Mouse (Mus musculus) testis, adult 2 months (tissue): ENCODE measurements around the gene Hmox2. TPM values are rescaled to one million over a fixed set of nuclear protein-coding genes. Genes with fewer than 3 reads are reported as not detected.
A peak's percentile ranks its signal among the peaks of the same experiment; 100 is the strongest.

Source experiments
- H3K27ac ChIP-seq: fragments of 200-500 bp; 2 replicates; pipeline ENCODE4 v1.5.1; 2012; ENCODE audit warnings: low read depth, low read length; ENCODE audit not compliant: control insufficient read depth, insufficient read depth
- H3K27me3 ChIP-seq: fragments of 200-500 bp; 2 replicates; pipeline ENCODE4 v1.6.1; 2012; ENCODE audit warnings: mild to moderate bottlenecking, low read length, moderate library complexity; ENCODE audit not compliant: control insufficient read depth, insufficient read depth
- H3K36me3 ChIP-seq: fragments of 200-500 bp; 2 replicates; pipeline ENCODE4 v1.6.1; 2012; ENCODE audit warnings: mild to moderate bottlenecking, low read length; ENCODE audit not compliant: control insufficient read depth, insufficient read depth
- H3K4me1 ChIP-seq: fragments of 200-500 bp; 2 replicates; pipeline ENCODE4 v1.6.1; 2012; ENCODE audit warnings: low read length; ENCODE audit not compliant: control insufficient read depth, insufficient read depth
- H3K4me3 ChIP-seq: fragments of 200-500 bp; 2 replicates; pipeline ENCODE4 v1.5.1; 2012; ENCODE audit warnings: low read depth, mild to moderate bottlenecking, low read length, moderate library complexity, mixed read lengths; ENCODE audit not compliant: control insufficient read depth
- CTCF ChIP-seq: fragments of 200-500 bp; IDR thresholded peaks from 2 replicates; pipeline ENCODE4 v1.5.1; 2012; ENCODE audit warnings: low read depth, mild to moderate bottlenecking, inconsistent platforms, low read length, moderate library complexity; ENCODE audit not compliant: control insufficient read depth, insufficient read depth, insufficient replicate concordance
- POLR2A ChIP-seq: fragments of 200-500 bp; IDR thresholded peaks from 2 replicates; pipeline ENCODE4 v1.6.1; 2012; ENCODE audit warnings: low read depth, mild to moderate bottlenecking, inconsistent platforms, low read length, moderate library complexity; ENCODE audit not compliant: control insufficient read depth
- polyA plus RNA-seq: library from polyadenylated mRNA; depleted of rRNA; stranded (reverse); fragments of >200 nt; gene quantifications from 2 replicates; pipeline ENCODE4 v1.2.3, GENCODE M21; 2012

Gene Hmox2
- polyA plus RNA-seq, 1 experiment, result 552 TPM

DNA sequence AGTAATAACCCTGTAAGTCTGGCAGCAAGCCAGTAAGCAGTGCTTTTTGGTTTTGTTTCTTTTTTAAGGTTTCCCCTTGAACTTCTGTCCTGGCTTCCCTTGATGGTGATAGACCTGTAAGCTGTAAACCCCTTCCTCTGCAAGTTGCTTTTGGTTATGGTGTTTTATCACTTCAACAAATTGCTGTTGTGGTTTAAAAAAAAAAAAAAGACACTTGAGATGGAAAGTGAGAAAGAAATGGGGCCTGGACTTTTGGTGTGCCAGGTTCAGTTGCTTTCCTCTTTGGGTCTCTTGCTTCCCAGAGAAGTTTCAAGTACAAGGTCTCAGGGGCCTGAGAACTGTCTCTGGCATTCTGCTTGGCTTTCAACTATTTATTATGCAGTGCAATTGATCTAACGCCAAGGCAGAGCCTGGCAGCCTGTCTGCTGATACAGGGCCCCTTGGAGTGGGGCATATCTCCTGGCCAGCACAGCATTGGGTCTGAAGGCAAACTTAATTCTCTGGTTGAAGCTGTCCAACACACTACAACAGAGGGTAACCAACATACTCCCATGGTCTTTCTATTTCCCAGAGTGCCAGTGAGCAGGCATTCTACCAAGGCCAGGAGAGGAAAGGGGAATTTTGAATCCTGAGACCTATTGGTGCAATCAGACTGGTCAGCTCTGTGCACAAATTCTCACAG, 47.3 kb downstream of the Hmox2 start:
- Histone ChIP-seq H3K36me3 (no peaks in the 10 kb centered on the region), H3K27me3 (no peaks in the 10 kb centered on the region), H3K4me1 (no peaks in the 10 kb centered on the region), H3K4me3 (no peak overlapping the region), H3K27ac (no peak overlapping the region)
- TF ChIP-seq CTCF (no peak), POLR2A (no peak)

DNA sequence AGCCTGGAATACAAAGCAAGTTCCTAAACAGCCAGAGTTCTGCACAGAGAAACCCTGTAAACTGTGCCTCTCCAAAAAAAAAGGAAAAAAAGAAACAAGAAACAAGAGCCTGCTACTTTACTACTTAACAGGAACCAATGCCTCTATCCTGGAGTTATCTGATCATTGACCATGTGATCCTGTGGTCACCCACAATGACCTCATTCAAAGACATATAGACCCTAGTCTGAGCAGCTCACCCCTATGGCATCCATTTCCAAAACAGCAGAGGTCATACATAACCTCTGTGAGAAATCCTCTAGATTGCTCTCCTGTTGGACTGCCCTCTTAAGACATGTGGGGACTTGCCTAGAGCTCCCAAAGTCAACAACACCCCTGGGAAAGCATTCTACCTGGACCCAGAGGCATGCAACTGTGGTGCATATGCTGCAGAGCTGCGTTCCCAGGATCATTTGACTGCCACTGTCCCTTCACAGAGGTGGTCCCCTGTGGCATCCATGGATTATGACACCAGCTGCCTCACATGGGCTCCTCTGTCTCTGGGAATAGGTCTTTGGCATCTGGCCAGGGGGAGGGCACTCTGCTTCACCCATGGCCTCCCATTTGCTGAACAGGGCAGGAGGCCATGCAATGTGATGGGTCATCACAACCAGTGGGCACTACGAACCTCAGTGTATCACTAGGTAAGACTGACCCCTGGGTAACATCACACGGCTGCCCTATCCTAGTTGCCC, 51.2 kb downstream of the Hmox2 start:
- Histone ChIP-seq H3K36me3 (no peaks in the 10 kb centered on the region), H3K27ac (no peak overlapping the region), H3K4me1 (no peaks in the 10 kb centered on the region; the same call in 1 of the 2 replicates), H3K27me3 (no peaks in the 10 kb centered on the region), H3K4me3 (peak overlapping the region; percentile 10; the same call in 1 of the 2 replicates)
- TF ChIP-seq CTCF, result no peak
- no peak for TF ChIP-seq POLR2A

DNA sequence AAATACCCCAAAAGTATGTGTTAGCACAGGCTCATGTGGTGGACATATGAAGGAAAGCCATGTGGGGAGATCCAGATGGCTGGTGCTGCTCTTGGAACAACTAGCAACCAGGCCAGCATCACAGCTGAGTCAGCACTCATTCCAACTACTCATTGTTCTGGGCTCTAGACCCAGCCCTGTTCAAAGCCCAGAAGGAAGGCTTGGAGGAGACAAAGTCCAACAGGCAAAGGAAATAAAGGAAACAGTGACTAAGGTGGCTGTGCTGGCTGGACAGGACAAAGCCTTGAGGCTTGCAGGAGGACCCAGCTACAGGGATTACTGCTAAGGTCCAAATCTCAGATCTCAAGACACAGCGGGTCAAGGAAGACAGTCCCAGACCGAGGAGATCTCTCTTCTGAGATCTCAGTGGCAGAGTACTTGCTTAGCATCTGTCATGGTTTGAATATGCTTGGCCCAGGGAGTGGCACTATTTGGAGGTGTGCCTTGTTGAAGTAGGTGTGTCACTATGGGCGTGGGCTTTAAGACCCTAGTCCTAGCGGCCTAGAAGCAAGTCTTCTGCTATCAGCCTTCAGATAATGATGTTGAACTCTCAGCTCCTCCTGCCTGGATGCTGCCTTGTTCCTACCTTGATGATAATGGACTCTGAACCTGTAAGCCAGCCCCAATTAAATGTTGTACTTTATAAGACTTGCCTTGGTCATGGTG, 51.9 kb downstream of the Hmox2 start:
- no peak for TF ChIP-seq CTCF
- no peak for TF ChIP-seq POLR2A

DNA sequence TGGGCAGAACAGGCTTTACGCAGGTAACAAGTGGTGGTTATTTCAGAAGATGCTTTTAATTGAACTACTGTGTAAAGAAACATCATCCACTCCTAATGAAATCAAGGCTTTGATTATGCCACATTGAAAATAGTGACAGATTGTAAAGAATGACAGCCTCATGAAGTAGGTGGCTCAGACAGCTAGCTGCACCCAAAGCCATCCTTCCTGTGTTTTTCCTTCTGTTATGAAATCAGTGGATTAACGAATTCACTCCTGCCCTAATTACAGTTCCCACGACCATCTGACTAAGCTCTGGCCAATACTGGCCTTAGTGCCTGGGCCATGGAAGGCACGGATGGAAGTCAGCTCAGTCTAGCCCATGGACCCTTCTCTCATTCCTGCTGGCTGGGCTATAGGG, 52.8 kb downstream of the Hmox2 start:
- no peak for TF ChIP-seq CTCF
- no peak for TF ChIP-seq POLR2A
- Histone ChIP-seq H3K27me3 (no peaks in the 10 kb centered on the region), H3K27ac (no peak overlapping the region), H3K36me3 (no peaks in the 10 kb centered on the region), H3K4me1 (no peaks in the 10 kb centered on the region; the same call in 1 of the 2 replicates), H3K4me3 (no peak overlapping the region)

More for the DNA sequence above, 51.9 kb downstream of the Hmox2 start:
- Histone ChIP-seq H3K4me1 (no peaks in the 10 kb centered on the region; the same call in 1 of the 2 replicates), H3K27me3 (no peaks in the 10 kb centered on the region), H3K4me3 (peak overlapping the region; percentile 2; the same call in 1 of the 2 replicates), H3K36me3 (no peaks in the 10 kb centered on the region), H3K27ac (no peak overlapping the region)

DNA sequence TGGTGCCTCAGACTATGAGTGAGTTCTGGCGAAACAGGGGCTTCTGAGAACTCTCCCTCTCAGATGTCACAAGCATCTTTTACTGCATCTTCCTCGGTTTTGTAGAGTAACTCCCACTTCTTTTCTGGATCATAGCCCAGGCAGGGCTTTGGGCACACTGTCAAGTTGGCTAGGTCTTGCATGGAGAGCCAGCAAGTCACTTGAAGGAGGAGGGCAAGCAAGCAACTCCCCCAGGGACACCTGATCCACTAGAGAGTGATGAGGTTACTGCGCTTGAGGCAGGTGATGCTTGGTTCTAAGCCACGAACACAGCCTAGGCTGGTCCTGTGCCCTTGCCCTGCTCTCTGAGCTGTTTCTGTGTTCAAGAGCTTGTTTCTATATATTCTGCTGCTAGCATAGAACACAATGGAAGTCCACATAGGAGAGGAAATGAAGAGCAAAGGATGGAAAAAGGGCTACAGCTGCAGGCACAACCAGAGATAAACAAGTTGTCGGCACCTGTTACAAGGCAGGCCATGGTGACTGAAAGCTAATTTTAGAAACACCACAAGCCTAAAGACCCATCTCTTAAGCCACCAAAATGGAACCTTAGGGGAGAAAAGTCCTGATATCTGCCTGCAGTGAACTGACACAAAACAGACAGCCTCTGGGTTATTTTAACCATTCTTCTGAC, 55.5 kb downstream of the Hmox2 start:
- TF ChIP-seq POLR2A (no peak), CTCF (no peak)

DNA sequence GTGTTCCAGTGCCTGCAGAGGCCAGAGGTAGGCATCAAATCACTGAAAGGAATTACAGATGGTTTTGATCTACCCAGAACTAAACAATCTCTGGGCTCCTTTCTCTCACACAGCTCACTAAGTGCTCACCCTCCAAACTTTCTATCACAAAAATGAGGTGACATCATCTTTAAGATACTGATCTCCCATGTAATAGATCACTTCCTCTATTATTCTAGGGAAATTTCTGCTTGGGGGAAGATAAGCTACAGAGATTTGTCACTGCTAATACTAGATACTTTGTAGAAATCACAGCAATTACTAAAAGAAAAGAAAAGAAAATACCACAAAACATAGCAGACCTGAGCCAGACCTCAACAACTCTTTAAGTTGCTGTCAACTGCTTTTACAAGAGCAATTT, 56.4 kb downstream of the Hmox2 start:
- no peaks in the 10 kb centered on the region for H3K27me3 ChIP-seq
- no peaks in the 10 kb centered on the region; the same call in 1 of the 2 replicates for H3K36me3 ChIP-seq
- H3K4me3 ChIP-seq, result no peak overlapping the region
- TF ChIP-seq POLR2A (no peak), CTCF (no peak)
- no peaks in the 10 kb centered on the region; the same call in 1 of the 2 replicates for H3K4me1 ChIP-seq
- no peak overlapping the region for H3K27ac ChIP-seq

More for the DNA sequence above, 55.5 kb downstream of the Hmox2 start:
- no peaks in the 10 kb centered on the region; the same call in 1 of the 2 replicates for H3K4me1 ChIP-seq
- no peak overlapping the region for H3K4me3 ChIP-seq
- no peaks in the 10 kb centered on the region; the same call in 1 of the 2 replicates for H3K36me3 ChIP-seq
- H3K27ac ChIP-seq, result no peak overlapping the region
- H3K27me3 ChIP-seq, result no peaks in the 10 kb centered on the region

DNA sequence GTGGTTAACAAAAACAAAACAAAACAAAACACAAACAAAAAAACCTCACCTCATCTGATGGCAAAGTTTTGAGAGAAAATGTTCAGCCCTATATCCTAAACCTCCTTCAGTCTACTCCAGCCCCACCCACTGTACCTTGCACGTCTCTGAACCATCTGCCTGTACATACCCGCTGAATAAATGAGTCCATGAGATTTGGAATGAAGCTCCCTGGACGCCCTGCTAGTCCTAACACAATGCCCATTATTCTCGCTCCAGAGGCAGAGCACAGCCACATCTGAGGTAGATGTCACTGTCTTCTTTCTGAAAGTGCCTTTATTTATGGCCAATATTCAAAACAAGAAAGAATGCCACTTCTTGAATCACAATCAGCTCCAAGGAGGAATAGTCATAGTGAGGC, 59.5 kb downstream of the Hmox2 start:
- TF ChIP-seq CTCF (no peak), POLR2A (no peak)
- Histone ChIP-seq H3K4me3 (no peak overlapping the region), H3K27me3 (no peaks in the 10 kb centered on the region), H3K36me3 (no peaks in the 10 kb centered on the region; the same call in 1 of the 2 replicates), H3K27ac (no peak overlapping the region), H3K4me1 (peaks cover 7% of the 10 kb centered on the region)
